Mouse (Mus musculus): ENCODE results near the gene Scgn.

Scgn gene

DNA sequence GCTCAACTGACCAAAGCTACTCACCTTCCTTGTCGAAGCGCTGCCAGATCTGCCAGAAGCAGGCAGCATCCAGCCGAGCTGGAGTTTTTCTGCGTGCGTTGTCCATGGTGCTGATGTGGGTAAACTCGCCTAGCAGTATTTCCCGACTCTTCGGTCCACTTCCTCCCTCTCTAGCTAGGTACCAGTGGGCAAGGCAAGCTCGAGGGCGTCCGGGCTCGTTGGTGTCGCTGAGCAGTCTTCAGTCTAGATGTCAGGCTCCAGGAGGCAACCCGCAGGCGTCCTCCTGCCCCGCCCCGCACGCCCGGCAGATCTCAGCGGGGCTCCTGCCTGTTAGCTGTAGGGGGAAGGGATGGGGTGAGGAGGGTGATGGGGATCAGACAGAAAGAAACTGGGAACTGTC, at the start of gene Scgn:
Gene Scgn, minus strand, starts transcription at position 287 of the 400 bp plus-strand sequence.
- DNase-seq (ENCODE audit: low spot score in 2 of 2) = no peak

DNA sequence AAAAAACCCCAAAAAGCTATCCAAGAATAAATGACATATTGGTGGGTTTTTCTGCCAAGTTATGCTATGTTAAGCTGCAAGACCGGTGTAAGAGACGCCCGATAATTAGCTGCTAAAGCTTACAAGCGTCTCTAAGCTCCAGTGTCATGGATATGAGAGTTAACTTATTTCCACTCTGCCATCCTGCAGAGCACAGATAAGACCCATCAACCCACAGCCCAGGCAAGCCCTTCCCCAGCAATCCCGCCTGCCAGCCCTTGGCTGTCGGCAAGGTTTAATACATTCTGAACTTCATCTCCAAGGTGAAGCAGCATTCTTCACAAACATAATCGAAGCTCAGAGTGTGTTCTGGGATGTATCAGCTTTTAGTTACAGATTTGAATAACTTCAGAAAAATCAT, 49.2 kb upstream of the Scgn start:
- no peak for DNase-seq (ENCODE audit: low spot score in 2 of 2)

- DNase-seq (ENCODE audit: low spot score in 2 of 2) = no peak
Measured at GRCm38 (mm10) chr13:24037502-24037901, 46.5 kb upstream of the Scgn start.

DNA sequence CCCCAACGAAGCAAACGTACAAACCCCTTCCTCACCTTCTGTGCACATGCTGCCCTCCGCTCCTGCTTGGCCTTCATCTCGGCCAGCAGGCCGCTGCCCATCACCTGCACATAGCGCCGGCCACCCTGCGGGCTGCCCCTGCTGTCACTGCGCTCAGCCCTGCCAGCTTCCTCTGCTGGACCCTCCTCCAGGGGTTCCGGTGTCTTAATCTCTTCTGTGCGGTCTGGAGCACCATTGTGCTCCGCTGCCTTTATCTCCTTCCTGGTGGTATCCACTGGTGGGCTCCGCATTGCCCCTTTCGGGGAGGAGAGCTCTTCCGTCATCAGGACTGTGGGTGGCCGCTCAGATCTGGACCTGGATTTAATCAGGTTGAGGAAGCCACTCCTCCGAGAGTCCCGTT, 45.1 kb upstream of the Scgn start:
- no peak for DNase-seq (ENCODE audit: low spot score in 2 of 2)

DNA sequence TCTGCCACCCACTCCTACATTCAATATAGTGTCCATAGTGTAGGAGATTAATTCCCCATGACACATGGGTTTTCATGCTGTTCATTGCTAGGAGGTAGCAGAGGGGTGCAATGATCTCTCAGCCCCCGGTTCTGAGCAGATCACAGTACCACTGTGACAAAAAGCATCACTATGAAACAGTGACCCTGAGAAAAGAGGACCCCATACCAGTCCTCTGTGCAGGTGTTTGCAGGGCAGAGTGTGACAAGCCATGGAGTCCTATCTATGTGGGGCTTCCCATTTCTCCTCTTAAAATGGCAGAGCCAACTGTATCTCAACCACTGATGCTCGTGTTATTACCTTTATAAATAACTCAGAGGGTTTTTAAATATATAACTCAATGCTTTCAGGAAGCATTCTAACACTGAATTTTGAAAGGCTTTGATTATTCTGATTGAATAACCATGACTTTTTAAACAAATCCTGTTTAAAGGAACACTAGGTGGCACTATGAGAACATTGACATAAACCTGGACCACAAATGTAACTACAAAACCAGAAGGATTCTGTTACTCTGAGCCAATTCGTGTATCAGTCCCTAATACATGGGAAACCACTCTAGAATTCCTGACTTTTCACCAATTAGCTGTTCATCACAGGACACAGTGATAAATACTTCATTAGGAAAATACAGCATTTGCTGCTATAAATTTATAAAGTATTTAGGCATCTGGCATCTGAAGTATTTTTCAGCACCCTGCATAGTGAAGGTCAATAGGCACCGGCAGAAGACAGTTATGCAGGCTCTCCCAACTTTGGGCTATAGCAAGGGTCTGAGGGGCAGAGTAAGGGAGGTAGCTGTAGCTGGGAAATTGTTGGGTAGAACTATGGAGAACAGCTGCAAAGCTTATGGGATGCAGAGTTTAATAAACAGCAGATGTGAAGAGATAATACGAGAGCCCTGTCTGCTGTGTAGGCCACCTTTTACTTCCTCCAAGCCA, 36.5 kb upstream of the Scgn start:
- DNase-seq (ENCODE audit: low spot score in 2 of 2) = no peak

DNA sequence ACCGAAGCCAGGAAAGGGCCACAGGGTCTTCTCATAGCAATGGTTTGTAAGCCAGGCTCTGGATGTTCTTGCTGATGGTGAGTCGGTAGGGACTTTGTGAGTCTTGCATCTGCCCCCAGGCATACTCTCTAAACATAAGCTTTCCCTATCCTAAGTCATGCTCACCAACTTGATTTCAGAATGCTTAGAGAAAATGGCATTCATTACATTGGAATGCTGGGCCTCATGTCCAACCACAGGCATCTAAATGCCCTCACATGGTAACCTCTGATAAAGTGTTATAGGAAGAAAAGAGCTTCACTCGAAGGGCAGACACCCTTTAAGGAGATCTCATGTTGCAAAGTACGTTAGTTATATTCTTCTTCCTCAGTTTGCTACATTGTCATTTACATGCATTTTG, 27.5 kb upstream of the Scgn start:
- DNase-seq (ENCODE audit: low spot score in 2 of 2) = no peak

DNA sequence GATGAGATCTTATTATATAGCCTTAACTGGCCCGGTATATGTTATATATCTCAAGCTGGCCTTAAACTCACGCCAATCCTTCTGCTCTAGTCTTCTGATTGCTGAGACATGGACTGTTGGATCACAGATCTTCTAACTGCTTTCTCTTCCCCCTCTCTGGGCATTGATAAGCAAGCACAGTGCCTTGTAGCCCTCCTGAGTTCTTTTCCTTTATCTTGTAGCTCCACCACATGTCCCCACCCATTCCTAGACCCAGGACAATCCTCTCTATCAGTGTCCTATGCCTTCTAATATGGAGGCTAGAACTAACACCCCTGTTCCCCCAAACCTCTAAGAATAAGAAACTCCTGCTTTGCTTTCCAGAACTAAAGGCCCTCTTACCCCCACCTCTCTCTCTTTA, 14.5 kb upstream of the Scgn start:
- DNase-seq (ENCODE audit: low spot score in 2 of 2) = no peak

DNA sequence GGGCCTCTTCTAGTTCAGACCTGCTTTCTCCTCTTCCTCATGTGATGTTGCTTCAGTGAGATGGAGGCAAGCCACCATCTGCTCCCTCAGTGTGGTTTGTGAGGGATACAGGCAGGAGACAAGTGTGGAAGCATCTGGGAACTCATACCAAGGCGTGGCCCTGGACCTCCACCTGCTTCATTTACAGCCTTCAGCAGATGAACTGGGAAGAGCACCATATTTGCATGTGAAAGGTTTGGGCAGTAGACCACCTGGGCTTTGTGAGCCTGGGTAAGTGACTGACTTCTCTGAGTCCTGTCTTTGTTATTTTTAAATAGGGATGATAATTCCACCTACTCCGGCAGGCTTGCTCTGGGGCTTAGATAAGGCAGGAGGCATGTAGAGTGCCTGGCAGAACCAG, 10.8 kb upstream of the Scgn start:
- DNase-seq (ENCODE audit: low spot score in 2 of 2) = no peak

DNA sequence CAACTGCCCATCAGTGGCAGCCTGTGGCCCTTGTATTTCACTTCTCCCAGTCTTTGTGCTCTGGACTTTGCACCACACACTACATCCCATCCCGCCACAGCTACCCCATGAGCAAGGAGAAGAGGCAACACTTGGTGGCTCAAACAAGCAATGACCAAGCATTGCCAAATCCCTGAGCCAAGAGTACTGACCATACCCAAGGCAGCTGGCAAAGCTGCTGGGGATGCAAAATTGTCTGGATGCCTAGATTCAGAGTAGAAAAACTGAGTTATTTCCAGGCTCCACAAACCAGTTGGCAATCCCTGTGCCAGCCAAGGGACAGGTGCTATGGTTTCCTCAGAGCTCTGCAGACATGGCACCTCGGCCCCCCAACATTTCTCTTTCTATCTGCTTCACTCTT, 10.1 kb upstream of the Scgn start:
- DNase-seq (ENCODE audit: low spot score in 2 of 2) = no peak

- no peak for DNase-seq (ENCODE audit: low spot score in 2 of 2)
Measured at GRCm38 (mm10) chr13:23998826-23999225, 7.8 kb upstream of the Scgn start.

- no peak for DNase-seq (ENCODE audit: low spot score in 2 of 2)
Measured at GRCm38 (mm10) chr13:23994756-23995155, 3.7 kb upstream of the Scgn start.

GRCm38 (mm10) chr13:23994024-23994423, 3.0 kb upstream of the Scgn start:
- DNase-seq (ENCODE audit: low spot score in 2 of 2) = no peak

- no peak for DNase-seq (ENCODE audit: low spot score in 2 of 2)
Measured at GRCm38 (mm10) chr13:23990451-23990850, 563 bp downstream of the Scgn start.

- DNase-seq (ENCODE audit: low spot score in 2 of 2) = no peak
Measured at GRCm38 (mm10) chr13:23985130-23985529, 5.9 kb downstream of the Scgn start.

DNA sequence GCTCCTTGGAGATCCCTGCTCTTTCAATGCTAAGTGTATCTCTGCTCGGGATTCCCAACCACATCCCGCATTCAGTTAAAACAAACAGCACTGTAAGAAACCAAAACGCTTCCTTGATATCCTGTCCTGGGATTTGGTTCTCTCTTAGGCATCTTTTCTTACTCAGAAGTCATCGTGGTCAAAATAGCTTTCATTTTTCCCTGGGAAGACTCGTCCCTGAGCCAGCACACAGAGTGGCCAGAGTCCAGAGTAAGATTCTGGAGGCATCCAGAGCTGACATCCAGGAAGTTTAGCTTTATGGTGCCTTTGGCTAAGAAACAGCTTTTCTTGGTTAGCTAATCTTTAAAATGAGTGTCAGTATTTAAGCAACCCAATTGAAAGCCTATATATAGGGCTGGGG, 18.7 kb downstream of the Scgn start:
- DNase-seq (ENCODE audit: low spot score in 2 of 2) = no peak

GRCm38 (mm10) chr13:23971870-23972269, 19.1 kb downstream of the Scgn start:
- no peak for DNase-seq (ENCODE audit: low spot score in 2 of 2)

- DNase-seq (ENCODE audit: low spot score in 2 of 2) = no peak
Measured at GRCm38 (mm10) chr13:23964909-23965308, 26.1 kb downstream of the Scgn start.

DNA sequence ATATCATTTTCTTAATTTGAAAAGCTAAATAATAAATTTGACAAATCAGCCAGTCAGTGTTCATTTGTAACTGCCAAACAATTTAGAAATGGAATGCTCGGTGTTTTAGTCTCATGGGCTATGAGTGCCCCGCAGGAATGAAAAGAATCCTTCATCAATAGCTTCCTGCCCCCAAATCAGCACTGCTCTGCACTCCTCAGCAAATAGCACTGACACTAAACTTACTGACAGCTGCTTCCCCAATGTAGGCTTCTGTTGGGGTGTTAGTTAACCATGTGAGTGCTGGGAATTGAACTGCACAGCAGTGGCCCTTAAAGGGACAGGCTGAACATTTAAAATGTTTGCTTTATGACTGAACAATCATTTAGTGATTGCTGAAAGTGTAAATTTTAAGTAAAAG, 31.2 kb downstream of the Scgn start:
- no peak for DNase-seq (ENCODE audit: low spot score in 2 of 2)

- no peak for DNase-seq (ENCODE audit: low spot score in 2 of 2)
Measured at GRCm38 (mm10) chr13:23950928-23951327, 40.1 kb downstream of the Scgn start.

- DNase-seq (ENCODE audit: low spot score in 2 of 2) = no peak
Measured at GRCm38 (mm10) chr13:23949484-23950246, 41.3 kb downstream of the Scgn start.

GRCm38 (mm10) chr13:23946254-23946653, 44.8 kb downstream of the Scgn start:
- no peak for DNase-seq (ENCODE audit: low spot score in 2 of 2)

GRCm38 (mm10) chr13:23942861-23943260, 48.2 kb downstream of the Scgn start:
- DNase-seq (ENCODE audit: low spot score in 2 of 2) = no peak

GRCm38 (mm10) chr13:23940291-23940690, 50.7 kb downstream of the Scgn start:
- no peak for DNase-seq (ENCODE audit: low spot score in 2 of 2)
